Mouse (Mus musculus) C2C12 (cell line): ENCODE data around the gene Stard3.

Experiments
- CTCF ChIP-seq: IDR thresholded peaks from one replicate; pipeline ENCODE4 v1.5.1; 2011; ENCODE audit not compliant: control insufficient read depth, insufficient read depth, insufficient read length
- MAX ChIP-seq: IDR thresholded peaks from one replicate; pipeline ENCODE4 v1.6.1; 2011; ENCODE audit warnings: mild to moderate bottlenecking, control low read depth
- MYOD1 ChIP-seq: IDR thresholded peaks from one replicate; pipeline ENCODE4 v1.6.1; 2011; ENCODE audit warnings: low read depth; ENCODE audit not compliant: control insufficient read depth, insufficient read length
- USF1 ChIP-seq: IDR thresholded peaks from one replicate; pipeline ENCODE4 v1.6.1; 2011; ENCODE audit warnings: low read depth, mild to moderate bottlenecking, control low read depth, moderate library complexity

GRCm38 (mm10) chr11:98349308-98349707 lies 8.9 kb upstream of the Stard3 start:
- no peak for TF ChIP-seq USF1
- no peak for TF ChIP-seq CTCF
- TF ChIP-seq MYOD1 = no peak
- no peak for TF ChIP-seq MAX
